Mouse (Mus musculus) small intestine, adult 2 months (tissue): ENCODE results near the gene Slamf8. TPM values are rescaled to one million over a fixed set of nuclear protein-coding genes. Genes with fewer than 3 reads are reported as not detected.
A peak's percentile ranks its signal among the peaks of the same experiment; 100 is the strongest.

Source experiments
- H3K27ac ChIP-seq: fragments of 200-500 bp; 2 replicates; pipeline ENCODE4 v1.5.1; 2012; ENCODE audit warnings: low read depth, low read length, control low read depth, inconsistent platforms; ENCODE audit not compliant: insufficient read depth
- H3K27me3 ChIP-seq: fragments of 200-500 bp; 2 replicates; pipeline ENCODE4 v1.6.1; 2012; ENCODE audit warnings: mild to moderate bottlenecking, moderate library complexity, low read length, inconsistent platforms; ENCODE audit not compliant: control insufficient read depth, insufficient read depth
- H3K36me3 ChIP-seq: fragments of 200-500 bp; 2 replicates; pipeline ENCODE4 v1.6.1; 2012; ENCODE audit warnings: mild to moderate bottlenecking, low read length, control low read depth, inconsistent platforms; ENCODE audit not compliant: control insufficient read depth, insufficient read depth
- H3K4me1 ChIP-seq: fragments of 200-500 bp; 2 replicates; pipeline ENCODE4 v1.6.1; 2012; ENCODE audit warnings: low read length, inconsistent platforms, mixed read lengths; ENCODE audit not compliant: control insufficient read depth, insufficient read depth, insufficient read length
- H3K4me3 ChIP-seq: fragments of 200-500 bp; 2 replicates; pipeline ENCODE4 v1.5.1; 2012; ENCODE audit warnings: low read depth, mild to moderate bottlenecking, control low read depth, inconsistent platforms, low read length, moderate library complexity
- CTCF ChIP-seq: fragments of 200-500 bp; IDR thresholded peaks from 2 replicates; pipeline ENCODE4 v1.5.1; 2012; ENCODE audit warnings: low read depth, mild to moderate bottlenecking, control low read depth, inconsistent platforms, low read length, moderate library complexity, mixed read lengths; ENCODE audit not compliant: insufficient replicate concordance, insufficient read length; ENCODE audit errors: extremely low read depth
- POLR2A ChIP-seq: fragments of 200-500 bp; IDR thresholded peaks from 2 replicates; pipeline ENCODE4 v1.6.1; 2012; ENCODE audit warnings: low read depth, mild to moderate bottlenecking, control low read depth, inconsistent platforms, low read length, moderate library complexity
- whole genome bisulfite sequencing: fragments of 180-500 bp; shearing (Covaris S2); methylation state at CpG from one replicate; pipeline ENCODE4 v1.1.7; 2018; 5-methylcytosine and 5-hydroxymethylcytosine counted together
- polyA plus RNA-seq: library from polyadenylated mRNA; depleted of rRNA; stranded (reverse); fragments of >200 nt; gene quantifications from 2 replicates; pipeline ENCODE4 v1.2.3, GENCODE M21; 2012; rRNA removed

The Slamf8 gene
- 3.1 and 4.4 TPM in 2 replicates for polyA plus RNA-seq

DNA sequence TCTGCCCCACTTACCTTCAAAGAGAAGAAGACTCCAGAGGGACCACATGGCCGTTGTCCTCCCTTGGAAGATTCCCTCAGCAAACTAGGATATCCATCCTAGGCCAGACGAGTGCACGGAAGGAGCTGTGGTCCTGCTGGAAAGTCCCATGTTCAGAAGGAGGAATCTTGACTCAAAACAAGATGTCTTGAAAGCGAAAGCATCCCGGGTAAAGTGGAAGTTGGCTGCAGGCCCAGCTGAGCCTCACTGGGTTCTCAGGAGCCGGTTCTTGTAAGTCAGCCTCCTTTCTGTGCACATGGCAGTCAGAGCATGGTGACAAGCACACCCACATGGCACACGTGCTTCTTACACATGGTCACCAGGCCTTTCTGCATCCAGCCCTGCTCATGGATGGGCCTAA lies at the start of gene Slamf8:
Gene Slamf8, minus strand, starts transcription at position 184 of the 400 bp plus-strand sequence.
- no peaks in the 10 kb centered on the region for H3K4me1 ChIP-seq
- no peaks in the 10 kb centered on the region; the same call in 1 of the 2 replicates for H3K27me3 ChIP-seq
- H3K4me3 ChIP-seq = peak within 1 kb of the TSS; percentile 27; the same call in 1 of the 2 replicates
- H3K27ac ChIP-seq = peak within 1 kb of the TSS; percentile 61
- H3K36me3 ChIP-seq = no peaks in the 10 kb centered on the region
- WGBS = 27% methylated on average over 7 of the region's 7 CpGs
- no peak for TF ChIP-seq POLR2A
- TF ChIP-seq CTCF = no peak

DNA sequence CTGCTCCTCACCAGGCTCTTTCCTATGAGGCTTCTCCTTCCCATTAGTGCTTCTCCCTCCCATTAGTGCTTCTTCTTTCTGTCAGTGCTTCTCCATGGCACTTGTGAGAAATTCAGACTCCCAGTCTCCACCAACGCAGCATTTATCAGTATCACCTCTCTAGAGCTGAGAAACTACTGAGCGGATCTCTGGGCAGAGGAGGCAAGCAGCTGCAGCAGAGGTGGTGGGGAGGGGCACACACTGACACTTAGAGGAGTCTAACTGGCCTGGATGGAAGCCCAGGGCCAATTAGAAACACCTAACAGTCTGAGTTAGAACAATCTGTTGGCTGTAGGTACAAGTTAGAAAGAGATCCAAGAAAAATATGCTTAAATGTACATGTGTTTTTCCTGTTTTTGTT lies 48.4 kb upstream of the Slamf8 start:
- WGBS = 67% methylated on average over 2 of the region's 2 CpGs
- no peak overlapping the region for H3K27ac ChIP-seq
- no peaks in the 10 kb centered on the region for H3K36me3 ChIP-seq
- H3K27me3 ChIP-seq = no peaks in the 10 kb centered on the region
- TF ChIP-seq CTCF (no peak), POLR2A (no peak)
- no peaks in the 10 kb centered on the region for H3K4me1 ChIP-seq
- no peak overlapping the region for H3K4me3 ChIP-seq

DNA sequence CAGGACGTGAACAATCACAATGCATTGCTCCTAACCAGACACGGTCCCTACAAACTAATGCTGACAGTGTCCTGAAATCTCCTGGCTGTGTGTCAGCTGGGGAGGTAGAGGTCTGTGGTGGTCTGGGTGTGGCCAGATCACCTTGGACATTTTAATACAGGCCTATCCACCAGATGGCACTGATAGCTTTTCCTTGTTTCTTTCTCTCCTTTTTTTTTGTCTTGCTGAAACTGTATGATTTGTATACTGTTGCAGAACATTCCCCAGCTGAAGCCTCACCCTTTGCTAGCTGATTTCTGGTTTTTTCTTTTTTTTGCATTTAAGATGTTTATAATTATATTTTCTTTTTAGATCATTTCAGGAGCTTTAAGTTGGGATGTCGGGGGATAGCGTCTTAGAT lies 47.4 kb upstream of the Slamf8 start:
- WGBS = 53% methylated on average over 4 of the region's 4 CpGs

DNA sequence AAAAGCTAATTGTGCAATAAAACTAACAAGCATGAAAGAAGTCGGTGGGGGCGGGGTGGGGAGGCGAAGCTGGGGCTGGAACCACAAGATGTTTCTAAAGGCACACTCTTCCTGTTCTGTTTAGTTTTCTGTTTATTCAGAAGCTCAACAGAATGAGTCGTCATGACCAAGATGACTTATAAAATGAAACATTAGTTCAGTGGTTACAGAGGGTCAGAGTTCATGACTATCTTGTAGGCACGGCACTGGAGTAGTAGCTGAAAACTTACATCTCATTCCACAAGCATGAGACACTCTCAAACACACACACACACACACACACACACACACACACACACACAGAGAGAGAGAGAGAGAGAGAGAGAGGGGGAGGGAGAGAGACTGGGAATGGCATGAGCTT lies 45.9 kb upstream of the Slamf8 start:
- H3K27ac ChIP-seq = no peak overlapping the region
- no peak overlapping the region for H3K4me3 ChIP-seq
- no peaks in the 10 kb centered on the region for H3K27me3 ChIP-seq
- H3K4me1 ChIP-seq = no peaks in the 10 kb centered on the region
- no peak for TF ChIP-seq POLR2A
- no peak for TF ChIP-seq CTCF
- 32% methylated on average over 5 of the region's 5 CpGs for WGBS
- no peaks in the 10 kb centered on the region for H3K36me3 ChIP-seq

More for the DNA sequence above, 47.4 kb upstream of the Slamf8 start:
- Histone ChIP-seq H3K4me3 (no peak overlapping the region), H3K4me1 (no peaks in the 10 kb centered on the region), H3K27ac (no peak overlapping the region), H3K27me3 (no peaks in the 10 kb centered on the region), H3K36me3 (no peaks in the 10 kb centered on the region)
- no peak for TF ChIP-seq POLR2A
- no peak for TF ChIP-seq CTCF

DNA sequence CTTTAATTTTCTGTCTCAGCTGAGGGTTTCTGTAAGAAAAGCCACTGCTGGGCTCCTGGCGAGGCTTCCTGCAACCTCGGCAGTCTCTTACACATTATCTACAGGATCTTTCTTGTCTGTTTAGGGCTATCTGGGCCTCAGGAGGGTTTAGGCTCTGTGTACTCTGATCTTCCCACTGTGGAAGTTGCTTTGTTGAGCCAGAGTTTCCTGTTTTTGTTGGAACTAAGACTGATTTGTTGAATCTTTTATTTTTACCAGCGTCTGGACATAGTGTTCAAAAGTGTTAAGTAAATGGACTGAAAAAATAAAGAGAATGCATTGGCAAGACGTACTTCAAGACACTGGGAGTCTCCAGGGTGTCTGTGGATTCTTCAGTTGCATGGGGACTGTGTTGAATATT lies 44.9 kb upstream of the Slamf8 start:
- Histone ChIP-seq H3K4me1 (no peaks in the 10 kb centered on the region), H3K27me3 (no peaks in the 10 kb centered on the region), H3K27ac (no peak overlapping the region), H3K36me3 (no peaks in the 10 kb centered on the region), H3K4me3 (no peak overlapping the region)
- no peak for TF ChIP-seq CTCF
- no peak for TF ChIP-seq POLR2A
- 66% methylated on average over 4 of the region's 4 CpGs for WGBS

DNA sequence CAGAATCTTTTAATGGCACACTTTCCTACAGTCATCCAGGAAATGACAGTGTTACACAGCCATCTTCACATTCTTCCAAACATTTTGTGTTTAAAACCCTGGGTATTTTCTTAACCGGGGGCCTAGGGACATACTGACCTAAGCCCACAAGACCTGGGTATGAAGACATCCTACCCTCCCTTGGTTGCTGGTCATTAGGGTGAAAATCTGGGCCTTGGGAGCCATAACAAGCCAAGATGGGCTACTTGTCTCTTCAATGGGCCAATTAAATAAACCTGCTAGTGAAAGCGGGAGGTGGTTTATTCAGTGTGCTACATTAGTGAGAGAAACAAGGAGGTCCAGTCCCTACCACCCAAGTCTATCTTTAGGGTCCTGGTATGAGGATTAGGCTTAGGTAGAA lies 43.8 kb upstream of the Slamf8 start:
- H3K27ac ChIP-seq = no peak overlapping the region
- H3K4me3 ChIP-seq = no peak overlapping the region
- WGBS = 89% methylated on average over 2 of the region's 2 CpGs
- H3K4me1 ChIP-seq = no peaks in the 10 kb centered on the region
- no peaks in the 10 kb centered on the region for H3K27me3 ChIP-seq
- H3K36me3 ChIP-seq = no peaks in the 10 kb centered on the region
- TF ChIP-seq POLR2A = no peak
- TF ChIP-seq CTCF = no peak

DNA sequence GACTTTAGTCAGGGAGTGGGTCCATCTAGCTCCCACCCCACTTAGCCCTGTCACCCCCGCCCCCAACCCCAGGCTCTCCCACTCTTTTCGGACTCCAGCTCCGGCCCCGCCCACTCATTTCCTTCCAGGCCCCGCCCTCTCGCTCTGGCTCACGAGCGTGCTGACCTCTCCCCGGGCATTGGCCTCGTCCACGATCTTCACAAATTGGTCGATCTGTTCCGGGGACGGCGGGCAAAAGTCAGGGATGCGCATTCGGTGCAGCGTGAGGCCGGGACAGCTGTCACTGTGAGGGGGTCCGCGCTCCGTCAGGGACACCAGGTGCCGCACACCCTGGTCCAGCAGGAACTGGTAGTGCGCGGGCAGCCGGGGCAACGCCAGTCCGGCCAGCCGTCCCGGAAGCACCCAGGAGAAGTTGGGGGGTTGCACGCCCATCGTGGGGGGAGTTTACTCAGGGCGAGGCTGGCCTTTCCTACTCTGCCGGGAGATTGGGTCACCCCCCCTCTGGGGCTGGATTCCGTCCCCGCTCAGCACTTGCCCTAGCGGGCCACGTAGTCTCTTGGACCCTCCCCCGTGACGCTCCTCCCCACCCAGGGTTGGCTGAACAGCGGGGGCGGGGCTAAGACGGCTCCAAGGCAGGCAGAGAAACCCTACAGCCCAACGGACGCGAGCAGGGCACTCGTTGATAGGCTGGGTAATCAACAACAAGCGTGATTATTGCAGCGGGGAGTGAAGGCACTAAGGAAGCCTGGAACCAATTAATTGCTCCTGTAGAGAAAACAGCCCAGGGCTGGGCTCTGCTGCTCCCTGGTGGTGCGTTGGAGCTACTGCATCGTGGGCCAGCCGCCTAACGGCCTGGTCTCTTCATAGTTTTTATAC lies 42.3 kb upstream of the Slamf8 start, which contains the start of gene Dusp23:
Gene Dusp23, minus strand, starts transcription at position 512 of the 876 bp plus-strand sequence.
- Histone ChIP-seq H3K27ac (peak within 1 kb of the TSS; percentile 95), H3K36me3 (no peaks in the 10 kb centered on the region), H3K27me3 (no peaks in the 10 kb centered on the region), H3K4me1 (no peaks in the 10 kb centered on the region), H3K4me3 (peak within 1 kb of the TSS; percentile 90)
- peak; percentile 99 for TF ChIP-seq CTCF
- peak; percentile 53 for TF ChIP-seq POLR2A
- WGBS = under 1% methylated on average over 53 of the region's 53 CpGs
